Mouse (Mus musculus): ENCODE data around the gene Egfl8.

GRCm38 (mm10) chr17:34651507-34652221 is 35.9 kb upstream of the Egfl8 start:
- TF ChIP-seq CTCF (IDR thresholded peaks at IDR 0.05; ENCODE audit: low read depth, low read length) (peak; percentile 61), POLR2A (IDR thresholded peaks at IDR 0.05; ENCODE audit: insufficient read depth, low read length) (no peak)
